Mouse (Mus musculus): Measurements from ENCODE around the gene Asgr1.

- TF ChIP-seq CTCF (IDR thresholded peaks at IDR 0.05; ENCODE audit: control insufficient read depth, insufficient read depth, insufficient read length) (no peak), USF1 (IDR thresholded peaks at IDR 0.05; ENCODE audit: low read depth) (no peak), MAX (IDR thresholded peaks at IDR 0.05) (no peak), MYOG (IDR thresholded peaks at IDR 0.05; ENCODE audit: control insufficient read depth, extremely low read depth, insufficient read length) (no peak), MYOD1 (IDR thresholded peaks at IDR 0.05; ENCODE audit: control insufficient read depth, insufficient read length, low read depth) (peak; percentile 60), CEBPB (IDR thresholded peaks at IDR 0.05; ENCODE audit: low read depth) (no peak), FOSL1 (IDR thresholded peaks at IDR 0.05; ENCODE audit: insufficient read depth, low read length, poor library complexity, severe bottlenecking) (no peak)
Observed at GRCm38 (mm10) chr11:70107085-70107484, 53.2 kb downstream of the Asgr1 start.

All from C2C12 (cell line).